Mouse (Mus musculus) urinary bladder, postnatal 36 days (tissue): ENCODE data around the gene Dsp.

Source experiments
- DNase-seq, 2 experiments: peaks; one replicate each; pipeline ENCODE4 v3.0.0; 2022; ENCODE audit warnings: low spot score in 2 of 2, mixed read lengths in 1 of 2

Dsp gene

GRCm38 (mm10) chr13:38170707-38171144, 19.6 kb downstream of the Dsp start:
- no peak for DNase-seq

- DNase-seq, result no peak
Observed at GRCm38 (mm10) chr13:38193406-38193805, 42.3 kb downstream of the Dsp start.

GRCm38 (mm10) chr13:38201413-38201812, 50.3 kb downstream of the Dsp start:
- no peak for DNase-seq

- no peak for DNase-seq
Observed at GRCm38 (mm10) chr13:38204171-38204570, 53.1 kb downstream of the Dsp start.

GRCm38 (mm10) chr13:38204702-38205482, 53.8 kb downstream of the Dsp start, which contains the start of gene Snrnp48:
Snrnp48 (plus strand) TSS chr13:38204938.
- peak; percentile 78 to 87 for DNase-seq

- DNase-seq, result no peak
Observed at GRCm38 (mm10) chr13:38211122-38211521, 60.0 kb downstream of the Dsp start.

GRCm38 (mm10) chr13:38218686-38219085, 67.6 kb downstream of the Dsp start:
- DNase-seq, result no peak

- DNase-seq, result no peak
Observed at GRCm38 (mm10) chr13:38220331-38220730, 69.2 kb downstream of the Dsp start.

- DNase-seq, result no peak
Observed at GRCm38 (mm10) chr13:38230177-38230821, 79.2 kb downstream of the Dsp start.

GRCm38 (mm10) chr13:38232411-38232810, 81.3 kb downstream of the Dsp start:
- no peak for DNase-seq

GRCm38 (mm10) chr13:38232856-38233625, 81.9 kb downstream of the Dsp start:
- no peak for DNase-seq

- no peak for DNase-seq
Observed at GRCm38 (mm10) chr13:38234651-38235050, 83.6 kb downstream of the Dsp start.

GRCm38 (mm10) chr13:38235370-38235769, 84.3 kb downstream of the Dsp start:
- DNase-seq, result no peak

- peak in 1 of 2 experiments; percentile 12 for DNase-seq
Observed at GRCm38 (mm10) chr13:38248151-38248550, 97.1 kb downstream of the Dsp start.
